Mouse (Mus musculus) forebrain, embryonic 11.5 days (tissue): ENCODE measurements at regions not wholly inside any gene's neighbourhood (a gene's known extent, or its start where the extent isn't known, plus 50 kb on each side); places are given as distances from the start of the nearest gene placed in this dataset.

Source experiments
- ATAC-seq: fragments of 200-750 bp; cut with Nextera tagmentation; replicated peaks from 2 replicates; pipeline ENCODE4 v1.8.0; 2017; ENCODE audit warnings: moderate TSS enrichment; ENCODE audit not compliant: low FRiP score
- DNase-seq: peaks from one replicate; pipeline ENCODE4 v3.0.0-alpha.2; 2017; ENCODE audit warnings: low spot score
- H3K27ac ChIP-seq: fragments of 300-500 bp; sonication (generic); 2 replicates; pipeline ENCODE4 v1.5.1; 2014; ENCODE audit warnings: low read depth, low read length
- H3K27me3 ChIP-seq: fragments of 300-500 bp; sonication (generic); 2 replicates; pipeline ENCODE4 v1.6.1; 2014; ENCODE audit warnings: mild to moderate bottlenecking, low read length, mixed read lengths; ENCODE audit not compliant: control insufficient read depth, insufficient read depth
- H3K36me3 ChIP-seq: fragments of 300-500 bp; sonication (generic); 2 replicates; pipeline ENCODE4 v1.6.1; 2014; ENCODE audit warnings: mild to moderate bottlenecking, low read length, moderate library complexity, mixed read lengths; ENCODE audit not compliant: control insufficient read depth, insufficient read depth
- H3K4me1 ChIP-seq: fragments of 300-500 bp; sonication (generic); replicated peaks from 2 replicates; pipeline ENCODE4 v1.6.1; 2014; ENCODE audit warnings: low read length, mixed read lengths; ENCODE audit not compliant: control insufficient read depth, insufficient read depth
- H3K4me2 ChIP-seq: fragments of 300-500 bp; sonication (generic); 2 replicates; pipeline ENCODE4 v1.6.1; 2014; ENCODE audit warnings: low read depth, mild to moderate bottlenecking, low read length, moderate library complexity, mixed read lengths; ENCODE audit not compliant: severe bottlenecking
- H3K4me3 ChIP-seq: fragments of 300-500 bp; sonication (generic); 2 replicates; pipeline ENCODE4 v1.5.1; 2014; ENCODE audit warnings: low read depth, low read length
- H3K9ac ChIP-seq: fragments of 300-500 bp; sonication (generic); 2 replicates; pipeline ENCODE4 v1.6.1; 2014; ENCODE audit warnings: low read length
- H3K9me3 ChIP-seq: fragments of 300-500 bp; sonication (generic); 2 replicates; pipeline ENCODE4 v1.6.1; 2016; ENCODE audit warnings: low read length, mixed read lengths; ENCODE audit not compliant: control insufficient read depth
- WGBS: fragments of 180-500 bp; shearing (Covaris S2); extraction: QIAGEN DNeasy Blood & Tissue Kit; methylation state at CpG from one replicate; pipeline ENCODE4 v1.1.7; 2014; 5-methylcytosine and 5-hydroxymethylcytosine counted together

DNA sequence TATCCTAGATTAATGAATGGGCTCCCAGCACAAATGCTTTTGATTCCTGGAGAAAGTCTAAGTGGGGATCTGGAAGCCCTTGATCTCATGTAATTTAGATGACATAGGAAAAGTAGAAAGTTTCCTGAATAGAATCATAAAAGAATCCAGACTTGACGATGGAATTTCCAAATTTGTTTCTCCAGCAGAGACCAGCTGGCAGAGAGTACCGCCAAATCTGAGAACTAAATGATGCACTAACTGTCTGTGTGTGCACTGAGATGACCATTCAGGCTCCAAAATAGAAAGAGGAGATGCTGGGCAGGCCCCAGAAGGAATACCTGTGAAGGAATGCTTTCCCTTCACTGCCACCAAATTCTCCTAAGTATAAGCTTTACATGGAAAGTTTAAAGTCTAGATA, 704.6 kb downstream of the Fat4 start:
- H3K4me2 ChIP-seq: no peak overlapping the region
- no peaks in the 10 kb centered on the region for H3K4me1 ChIP-seq
- H3K27me3 ChIP-seq: no peaks in the 10 kb centered on the region
- ATAC-seq (no peak), DNase-seq (no peak)
- no peaks in the 10 kb centered on the region for H3K9me3 ChIP-seq
- H3K4me3 ChIP-seq: no peak overlapping the region
- WGBS: 90% methylated on average over 2 of the region's 2 CpGs
- H3K36me3 ChIP-seq: no peaks in the 10 kb centered on the region
- no peak overlapping the region for H3K9ac ChIP-seq
- no peak overlapping the region for H3K27ac ChIP-seq

DNA sequence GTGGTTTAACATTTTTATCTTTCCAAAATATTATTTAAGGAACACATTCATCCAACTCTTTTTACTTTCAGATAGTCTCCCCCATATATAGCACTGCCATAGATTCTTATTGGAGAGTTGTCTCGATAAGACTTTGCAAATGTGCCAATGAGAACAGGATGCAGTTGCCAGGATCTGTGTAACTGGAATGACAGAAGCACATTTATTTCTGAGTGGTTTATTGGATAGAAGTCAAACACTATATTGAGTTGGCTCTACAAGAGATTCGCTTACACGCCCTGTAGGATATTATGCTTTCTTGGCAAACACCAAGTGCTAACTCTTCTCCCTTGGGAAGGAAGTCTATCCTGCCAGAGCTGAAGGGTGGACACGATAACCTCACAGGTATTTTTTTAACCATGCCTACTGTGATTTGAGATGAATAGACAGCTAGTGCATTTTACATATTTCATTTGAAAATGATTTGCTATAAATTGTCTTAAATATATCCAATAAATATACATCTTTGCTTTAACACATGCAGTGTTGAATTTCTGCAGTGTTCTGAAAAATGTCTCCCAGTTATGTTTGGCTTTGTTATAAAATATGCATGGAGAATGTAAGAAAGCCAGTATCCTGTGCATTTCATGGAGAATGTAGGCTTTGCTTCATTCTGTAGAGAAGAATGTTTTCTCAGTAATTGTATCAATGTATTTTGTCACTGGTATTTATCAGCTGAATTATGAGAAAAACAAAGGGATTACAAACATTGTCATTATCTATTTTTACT, 705.8 kb downstream of the Fat4 start:
- Histone ChIP-seq H3K4me1 (no peaks in the 10 kb centered on the region), H3K27ac (no peak overlapping the region), H3K9ac (no peak overlapping the region), H3K4me2 (no peak overlapping the region), H3K36me3 (no peaks in the 10 kb centered on the region), H3K27me3 (no peaks in the 10 kb centered on the region), H3K4me3 (no peak overlapping the region), H3K9me3 (no peaks in the 10 kb centered on the region)
- ATAC-seq (no peak), DNase-seq (no peak)
- 88% methylated on average over 4 of the region's 4 CpGs for WGBS

DNA sequence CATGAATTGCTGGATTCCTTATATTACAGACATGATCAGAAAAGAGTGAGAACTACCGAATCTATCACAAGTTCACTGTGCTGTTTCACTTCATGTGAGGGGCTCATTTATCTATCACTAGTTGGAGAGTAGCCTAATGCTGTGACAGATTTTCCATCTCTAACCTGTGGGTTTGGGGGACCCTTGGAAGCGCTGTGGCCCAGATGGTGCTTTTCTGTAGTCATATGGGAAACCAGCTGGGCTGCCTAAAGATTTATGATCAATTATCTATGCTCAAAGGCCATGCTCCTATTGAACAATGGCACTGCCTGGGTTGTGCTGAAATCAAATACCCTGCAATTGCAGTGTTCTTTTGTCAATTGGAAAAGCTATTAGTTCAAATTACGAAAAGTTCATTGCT, 723.2 kb downstream of the Fat4 start:
- WGBS: 78% methylated on average over 3 of the region's 3 CpGs
- ATAC-seq: no peak

DNA sequence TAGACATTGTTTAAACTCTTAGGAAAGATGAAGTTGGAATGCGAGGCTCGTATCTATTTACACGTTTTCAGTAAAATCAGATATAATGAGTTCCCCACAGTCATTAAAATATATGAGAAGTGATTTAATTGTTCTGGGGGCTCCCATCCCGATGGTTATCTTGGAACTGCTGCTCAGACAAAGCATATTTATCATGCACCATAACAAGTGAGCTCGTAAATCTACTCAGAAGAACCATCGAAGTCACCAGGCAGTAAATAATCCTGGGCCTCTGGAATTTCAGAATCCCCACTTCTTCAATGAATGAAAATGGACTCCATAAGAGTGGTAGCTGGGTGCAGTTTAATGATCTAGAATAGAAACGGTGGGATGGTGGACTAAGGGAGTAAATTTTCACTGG, 725.7 kb downstream of the Fat4 start:
- WGBS: 88% methylated on average over 7 of the region's 7 CpGs
- H3K36me3 ChIP-seq: no peaks in the 10 kb centered on the region
- DNase-seq: no peak
- H3K27ac ChIP-seq: no peak overlapping the region
- no peak overlapping the region for H3K9ac ChIP-seq
- no peaks in the 10 kb centered on the region for H3K4me1 ChIP-seq
- H3K4me2 ChIP-seq: no peak overlapping the region
- H3K4me3 ChIP-seq: no peak overlapping the region
- ATAC-seq: no peak
- H3K9me3 ChIP-seq: no peaks in the 10 kb centered on the region
- H3K27me3 ChIP-seq: no peaks in the 10 kb centered on the region

More for the DNA sequence above, 723.2 kb downstream of the Fat4 start:
- no peaks in the 10 kb centered on the region for H3K4me1 ChIP-seq
- no peak overlapping the region for H3K4me3 ChIP-seq
- no peak overlapping the region for H3K4me2 ChIP-seq
- no peak overlapping the region for H3K27ac ChIP-seq
- H3K9ac ChIP-seq: no peak overlapping the region
- no peaks in the 10 kb centered on the region for H3K9me3 ChIP-seq
- DNase-seq: no peak
- no peaks in the 10 kb centered on the region for H3K27me3 ChIP-seq
- no peaks in the 10 kb centered on the region for H3K36me3 ChIP-seq

DNA sequence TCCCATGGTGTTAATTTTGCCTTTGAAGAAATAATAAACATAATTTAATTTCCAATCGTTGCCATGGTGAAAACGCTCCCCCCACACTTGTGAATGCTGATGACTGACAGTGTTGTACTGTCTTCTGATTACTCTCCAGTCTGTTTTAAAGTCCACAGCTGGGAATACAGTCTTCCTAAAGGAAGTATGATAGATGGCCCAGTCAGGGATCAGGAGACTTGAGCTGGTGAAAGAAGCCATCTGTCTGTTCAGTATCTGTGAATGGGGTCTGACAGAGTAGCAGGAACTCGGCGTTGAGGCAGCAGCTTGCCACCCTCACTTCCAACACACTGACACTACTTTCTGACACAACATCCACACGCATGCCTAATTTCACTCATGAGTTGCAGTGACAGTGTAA, 751.2 kb downstream of the Fat4 start:
- no peaks in the 10 kb centered on the region for H3K36me3 ChIP-seq
- DNase-seq: no peak
- 91% methylated on average over 5 of the region's 5 CpGs for WGBS
- H3K4me3 ChIP-seq: no peak overlapping the region
- H3K9me3 ChIP-seq: no peaks in the 10 kb centered on the region
- H3K27me3 ChIP-seq: no peaks in the 10 kb centered on the region
- H3K4me2 ChIP-seq: no peak overlapping the region
- no peak for ATAC-seq
- H3K9ac ChIP-seq: no peak overlapping the region
- H3K27ac ChIP-seq: no peak overlapping the region
- no peaks in the 10 kb centered on the region for H3K4me1 ChIP-seq

DNA sequence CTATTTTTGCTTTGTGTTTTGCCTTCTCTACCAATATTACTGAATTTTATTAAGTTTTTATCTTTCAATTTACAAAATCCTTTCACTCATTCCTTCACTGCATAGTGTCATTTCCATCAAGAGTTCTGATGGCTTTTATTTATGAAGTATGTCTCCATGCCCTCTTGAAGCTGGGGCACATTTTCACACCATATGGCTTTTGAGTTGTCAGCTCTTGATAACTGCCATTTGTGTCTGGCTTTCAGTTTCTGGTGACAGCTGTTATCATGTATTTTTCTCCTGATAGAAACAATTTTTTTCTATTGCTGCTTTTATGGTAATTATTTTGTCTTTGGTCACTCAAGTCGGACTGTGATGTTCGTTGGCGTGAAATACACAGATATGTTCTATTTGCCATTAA, 756.5 kb downstream of the Fat4 start:
- Histone ChIP-seq H3K27ac (no peak overlapping the region), H3K9ac (no peak overlapping the region), H3K4me3 (no peak overlapping the region), H3K36me3 (no peaks in the 10 kb centered on the region), H3K27me3 (no peaks in the 10 kb centered on the region), H3K4me2 (no peak overlapping the region), H3K9me3 (no peaks in the 10 kb centered on the region), H3K4me1 (no peaks in the 10 kb centered on the region)
- DNase-seq (no peak), ATAC-seq (no peak)
- 74% methylated on average over 3 of the region's 3 CpGs for WGBS

DNA sequence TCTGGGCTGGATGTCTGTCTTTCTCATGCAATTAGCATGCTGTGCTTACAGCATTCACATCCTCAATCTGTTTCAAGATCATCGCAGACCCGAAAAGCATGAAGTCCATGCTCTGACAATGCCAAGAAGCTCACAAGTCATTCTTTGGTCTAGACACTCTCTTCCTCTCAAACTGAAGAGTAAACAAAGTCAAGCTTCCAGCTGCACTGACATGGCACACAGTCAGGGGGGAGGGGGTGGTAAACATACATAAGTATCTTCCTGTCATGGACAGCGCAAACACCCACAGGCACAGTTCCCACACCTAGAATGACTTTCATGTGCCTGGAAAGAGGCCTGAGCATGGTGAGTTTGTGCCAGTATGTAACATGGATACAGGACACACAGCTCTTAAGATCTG, 780.1 kb downstream of the Fat4 start:
- WGBS: 95% methylated on average over 3 of the region's 3 CpGs
- Histone ChIP-seq H3K36me3 (no peaks in the 10 kb centered on the region), H3K4me3 (no peak overlapping the region), H3K9me3 (no peaks in the 10 kb centered on the region), H3K27me3 (no peaks in the 10 kb centered on the region), H3K9ac (no peak overlapping the region), H3K27ac (no peak overlapping the region), H3K4me1 (no peaks in the 10 kb centered on the region), H3K4me2 (no peak overlapping the region)
- no peak for DNase-seq
- ATAC-seq: no peak

DNA sequence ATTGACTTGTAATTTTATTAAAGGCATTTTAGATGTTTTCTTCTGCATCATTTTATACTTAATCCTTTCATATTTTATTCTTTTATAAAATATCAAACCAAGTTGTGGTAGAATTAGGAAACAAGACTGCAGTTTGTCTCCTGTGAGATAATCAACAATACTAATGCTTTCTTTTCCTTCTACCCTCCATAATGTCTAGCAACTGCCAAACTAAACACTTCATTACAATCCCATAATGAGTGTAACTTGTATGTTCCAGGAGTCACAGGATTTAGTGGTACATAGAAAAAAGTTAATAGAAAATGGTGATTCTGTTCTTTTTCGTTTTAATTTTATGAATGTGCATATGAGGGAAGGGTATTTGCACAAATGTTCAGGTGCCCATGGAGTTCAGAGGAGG, 782.4 kb downstream of the Fat4 start:
- no peak overlapping the region for H3K4me3 ChIP-seq
- no peak overlapping the region for H3K4me2 ChIP-seq
- no peak for ATAC-seq
- no peak for DNase-seq
- no peak overlapping the region for H3K27ac ChIP-seq
- no peaks in the 10 kb centered on the region for H3K27me3 ChIP-seq
- WGBS: 81% methylated on average over 1 of the region's 1 CpGs
- no peaks in the 10 kb centered on the region for H3K36me3 ChIP-seq
- no peak overlapping the region for H3K9ac ChIP-seq
- H3K9me3 ChIP-seq: no peaks in the 10 kb centered on the region
- H3K4me1 ChIP-seq: no peaks in the 10 kb centered on the region

DNA sequence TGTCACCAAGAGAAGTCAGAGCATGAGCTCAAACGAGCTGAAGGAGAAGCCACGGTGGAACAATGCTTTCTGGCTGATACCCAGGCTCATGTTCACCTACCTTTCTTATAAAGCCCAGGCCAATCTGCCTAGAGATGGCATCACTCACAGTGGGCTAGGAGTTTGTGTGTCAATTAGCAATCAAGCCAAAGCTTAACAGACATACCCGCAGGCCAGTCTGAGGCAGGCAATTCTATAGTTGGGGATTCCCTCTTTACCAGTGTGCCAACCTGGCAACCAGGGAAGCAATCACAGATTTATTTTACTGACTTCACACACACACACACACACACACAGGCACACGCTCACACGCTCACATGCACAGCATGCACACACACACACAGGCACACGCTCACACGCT, 787.3 kb downstream of the Fat4 start:
- Histone ChIP-seq H3K9me3 (no peaks in the 10 kb centered on the region), H3K27ac (no peak overlapping the region), H3K4me2 (no peak overlapping the region), H3K9ac (no peak overlapping the region), H3K4me1 (no peaks in the 10 kb centered on the region), H3K27me3 (no peaks in the 10 kb centered on the region), H3K36me3 (no peaks in the 10 kb centered on the region), H3K4me3 (no peak overlapping the region)
- WGBS: 79% methylated on average over 7 of the region's 7 CpGs
- DNase-seq: no peak
- ATAC-seq: no peak
